Mouse (Mus musculus) CH12.LX (cell line): ENCODE measurements around the gene Pde11a. TPM values are rescaled to one million over a fixed set of nuclear protein-coding genes. Genes with fewer than 3 reads are reported as not detected.

Source experiments
- DNase-seq: peaks from one replicate; pipeline ENCODE4 v3.0.0-alpha.2; 2013; ENCODE audit errors: extremely low read depth
- H3K27ac ChIP-seq: 2 replicates; pipeline ENCODE4 v1.5.1; 2012; ENCODE audit warnings: low read depth, mild to moderate bottlenecking, control low read depth, moderate library complexity; ENCODE audit not compliant: insufficient read depth
- H3K27me3 ChIP-seq: replicated peaks from 2 replicates; pipeline ENCODE3; 2012; ENCODE audit warnings: inconsistent platforms
- H3K36me3 ChIP-seq, 2 experiments: replicated peaks in 1 of 2; 2 replicates each; pipeline versions ENCODE3 to v1.6.1; 2012; ENCODE audit warnings: inconsistent platforms in 1 of 2, low read length in 1 of 2, mild to moderate bottlenecking in 1 of 2, mixed read lengths in 1 of 2, moderate library complexity in 1 of 2; ENCODE audit not compliant: control insufficient read depth in 1 of 2, insufficient read depth in 1 of 2
- H3K4me1 ChIP-seq, 2 experiments: 2 replicates each; pipeline ENCODE4 v1.6.1; 2012; ENCODE audit warnings: inconsistent platforms in 1 of 2, moderate library complexity in 1 of 2; ENCODE audit not compliant: insufficient read depth in 2 of 2, control insufficient read depth in 1 of 2
- H3K4me2 ChIP-seq: 2 replicates; pipeline ENCODE4 v1.6.1; 2012; ENCODE audit warnings: low read depth, mild to moderate bottlenecking, control low read depth; ENCODE audit not compliant: poor library complexity, insufficient read depth, severe bottlenecking
- H3K4me3 ChIP-seq, 3 experiments: fragments of 150-350 bp in 1 of 3; sonication (generic) in 1 of 3; replicated peaks in 1 of 3; 2 replicates each; pipeline versions ENCODE3 to v1.5.1; 2011 to 2012; ENCODE audit warnings: low read depth in 2 of 3, low read length in 2 of 3, mild to moderate bottlenecking in 2 of 3, moderate library complexity in 2 of 3, control low read depth in 1 of 3, improper control_type of control experiment in 1 of 3, inconsistent platforms in 1 of 3, mixed read lengths in 1 of 3; ENCODE audit not compliant: poor library complexity in 1 of 3
- H3K79me2 ChIP-seq: replicated peaks from 2 replicates; pipeline ENCODE4 v1.6.1; 2012; ENCODE audit warnings: mild to moderate bottlenecking, moderate library complexity; ENCODE audit not compliant: control insufficient read depth, poor library complexity, insufficient read depth, severe bottlenecking; ENCODE audit errors: extremely low read depth
- H3K9ac ChIP-seq: 2 replicates; pipeline ENCODE4 v1.6.1; 2012; ENCODE audit warnings: low read depth, mild to moderate bottlenecking, control low read depth, moderate library complexity; ENCODE audit not compliant: insufficient read depth
- H3K9me3 ChIP-seq: replicated peaks from 2 replicates; pipeline ENCODE3; 2012; ENCODE audit warnings: low read length, inconsistent platforms, mixed read lengths
- BHLHE40 ChIP-seq: IDR thresholded peaks from 2 replicates; pipeline ENCODE4 v1.6.1; 2011; ENCODE audit warnings: mild to moderate bottlenecking, low read depth, low read length, improper control_type of control experiment
- CHD1 ChIP-seq: IDR thresholded peaks from 2 replicates; pipeline ENCODE4 v1.6.1; 2012; ENCODE audit warnings: low read depth, low read length, improper control_type of control experiment, inconsistent platforms
- CHD2 ChIP-seq: IDR thresholded peaks from 2 replicates; pipeline ENCODE4 v1.6.1; 2011; ENCODE audit warnings: low read length, improper control_type of control experiment
- CTCF ChIP-seq, 2 experiments: IDR thresholded peaks in 1 of 2; conservative IDR thresholded peaks in 1 of 2; 2 replicates each; pipeline ENCODE4 v1.5.1; 2011 to 2012; ENCODE audit warnings: low read depth in 2 of 2, low read length in 2 of 2, improper control_type of control experiment in 1 of 2, inconsistent platforms in 1 of 2, mild to moderate bottlenecking in 1 of 2, moderate library complexity in 1 of 2
- E2F4 ChIP-seq: IDR thresholded peaks from 2 replicates; pipeline ENCODE4 v1.6.1; 2011; ENCODE audit warnings: low read depth, low read length, improper control_type of control experiment; ENCODE audit not compliant: insufficient replicate concordance
- ELF1 ChIP-seq: IDR thresholded peaks from 2 replicates; pipeline ENCODE4 v1.6.1; 2014; ENCODE audit warnings: low read depth, mild to moderate bottlenecking, inconsistent platforms, low read length, improper control_type of control experiment
- EP300 ChIP-seq: IDR thresholded peaks from 2 replicates; pipeline ENCODE4 v1.6.1; 2011; ENCODE audit warnings: low read length, improper control_type of control experiment
- ETS1 ChIP-seq: conservative IDR thresholded peaks from 2 replicates; pipeline ENCODE4 v1.6.1; 2012; ENCODE audit warnings: low read depth, mild to moderate bottlenecking, inconsistent platforms, low read length, improper control_type of control experiment, moderate library complexity
- GABPA ChIP-seq: IDR thresholded peaks from 2 replicates; pipeline ENCODE4 v1.6.1; 2012; ENCODE audit warnings: low read depth, low read length, improper control_type of control experiment, inconsistent platforms; ENCODE audit not compliant: insufficient replicate concordance
- HCFC1 ChIP-seq: IDR thresholded peaks from 2 replicates; pipeline ENCODE4 v1.6.1; 2012; ENCODE audit warnings: low read depth, mild to moderate bottlenecking, inconsistent platforms, low read length, improper control_type of control experiment
- IRF4 ChIP-seq: IDR thresholded peaks from 2 replicates; pipeline ENCODE4 v1.6.1; 2014; ENCODE audit warnings: low read depth, mild to moderate bottlenecking, inconsistent platforms, low read length, improper control_type of control experiment
- JUND ChIP-seq: conservative IDR thresholded peaks from 2 replicates; pipeline ENCODE4 v1.6.1; 2011; ENCODE audit warnings: low read depth, low read length, improper control_type of control experiment
- MAX ChIP-seq: IDR thresholded peaks from 2 replicates; pipeline ENCODE4 v1.6.1; 2011; ENCODE audit warnings: low read length, improper control_type of control experiment
- MEF2A ChIP-seq: IDR thresholded peaks from 2 replicates; pipeline ENCODE4 v1.6.1; 2014; ENCODE audit warnings: low read depth, mild to moderate bottlenecking, inconsistent platforms, low read length, improper control_type of control experiment, borderline replicate concordance
- MXI1 ChIP-seq: IDR thresholded peaks from 2 replicates; pipeline ENCODE4 v1.6.1; 2011; ENCODE audit warnings: mild to moderate bottlenecking, low read depth, low read length, improper control_type of control experiment
- MYC ChIP-seq: IDR thresholded peaks from 2 replicates; pipeline ENCODE4 v1.6.1; 2011; ENCODE audit warnings: low read depth, mild to moderate bottlenecking, improper control_type of control experiment, low read length
- NRF1 ChIP-seq: IDR thresholded peaks from 2 replicates; pipeline ENCODE4 v1.6.1; 2014; ENCODE audit warnings: low read depth, mild to moderate bottlenecking, inconsistent platforms, low read length, improper control_type of control experiment, moderate library complexity
- PAX5 ChIP-seq: IDR thresholded peaks from 2 replicates; pipeline ENCODE4 v1.6.1; 2012; ENCODE audit warnings: low read length, inconsistent platforms, mixed read lengths
- POLR2A ChIP-seq: IDR thresholded peaks from 2 replicates; pipeline ENCODE4 v1.6.1; 2011; ENCODE audit warnings: low read depth, mild to moderate bottlenecking, improper control_type of control experiment, low read length
- RAD21 ChIP-seq: IDR thresholded peaks from 2 replicates; pipeline ENCODE4 v1.6.1; 2011; ENCODE audit warnings: low read depth, mild to moderate bottlenecking, low read length, improper control_type of control experiment, moderate library complexity
- SIN3A ChIP-seq: IDR thresholded peaks from 2 replicates; pipeline ENCODE4 v1.6.1; 2012; ENCODE audit warnings: low read length, improper control_type of control experiment, inconsistent platforms
- SMC3 ChIP-seq: IDR thresholded peaks from 2 replicates; pipeline ENCODE4 v1.6.1; 2011; ENCODE audit warnings: low read depth, low read length, improper control_type of control experiment
- TBP ChIP-seq: conservative IDR thresholded peaks from 2 replicates; pipeline ENCODE4 v1.6.1; 2011; ENCODE audit warnings: low read depth, low read length, improper control_type of control experiment
- UBTF ChIP-seq: IDR thresholded peaks from 2 replicates; pipeline ENCODE4 v1.6.1; 2012; ENCODE audit warnings: low read depth, mild to moderate bottlenecking, inconsistent platforms, low read length, improper control_type of control experiment, moderate library complexity
- USF2 ChIP-seq: conservative IDR thresholded peaks from 2 replicates; pipeline ENCODE4 v1.6.1; 2011; ENCODE audit warnings: low read depth, low read length, improper control_type of control experiment
- ZC3H11A ChIP-seq: IDR thresholded peaks from 2 replicates; pipeline ENCODE4 v1.6.1; 2012; ENCODE audit warnings: low read depth, mild to moderate bottlenecking, inconsistent platforms, low read length, improper control_type of control experiment
- ZNF384 ChIP-seq: IDR thresholded peaks from 2 replicates; pipeline ENCODE4 v1.6.1; 2012; ENCODE audit warnings: low read depth, low read length, improper control_type of control experiment, inconsistent platforms
- dilution Hi-C: fragments of 300-500 bp; cut with MboI; formaldehyde crosslinking; loops from 2 replicates; pipeline ENCODE4 v1.14.3; 2020; ENCODE audit warnings: low sequenced_read_pairs; ENCODE audit not compliant: extremely low pct_unique_long_range_greater_than_20kb, extremely low pct_ligation_motif_present
- in situ Hi-C: fragments of 300-500 bp; cut with MboI; formaldehyde crosslinking; loops from 3 replicates; pipeline ENCODE4 v1.14.3; 2019; ENCODE audit warnings: low sequenced_read_pairs, low pct_ligation_motif_present, low pct_unique_long_range_greater_than_20kb, mixed read lengths
- polyA plus RNA-seq: library from polyadenylated mRNA; unstranded; fragments of >175 nt; gene quantifications from 2 replicates; pipeline ENCODE4 v1.2.1, GENCODE M21; 2012; ENCODE audit warnings: low read depth; ENCODE audit not compliant: insufficient read length
- total RNA-seq, 2 experiments: library from RNA; depleted of rRNA; stranded (reverse); fragments of 300-350 nt in 1 of 2; fragments of >200 nt in 1 of 2; gene quantifications; 2 replicates each; pipeline ENCODE4 v1.2.3; 2012 to 2014

The Pde11a gene
- total and polyA plus RNA-seq, 3 experiments, result 0.14 to 0.38 (median 0.21) TPM

DNA sequence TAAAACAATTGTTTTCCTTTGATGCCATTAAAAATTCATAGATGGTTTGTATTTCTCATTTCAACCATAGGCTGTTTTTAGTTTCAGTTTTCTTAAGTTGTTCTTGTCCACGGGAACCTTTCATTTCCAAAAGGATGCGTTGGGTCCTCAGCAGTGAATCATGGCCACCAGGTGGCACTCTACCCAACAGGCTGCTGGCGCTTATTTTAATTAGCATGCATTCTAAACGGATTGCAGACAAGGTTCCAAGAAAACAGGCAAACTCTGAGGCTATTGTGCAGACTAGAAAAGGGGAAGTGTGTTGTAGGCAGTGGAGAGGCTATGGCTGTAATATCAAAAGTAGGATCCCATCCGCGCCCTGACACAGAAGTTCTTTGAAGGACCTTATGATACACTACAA is 83.7 kb downstream of the Pde11a start:
- H3K27ac ChIP-seq, result no peak overlapping the region
- no peak overlapping the region for H3K9ac ChIP-seq
- H3K4me1 ChIP-seq, result peaks cover 4 to 11% of the 10 kb centered on the region in 2 experiments; a peak in 3 of 4 replicates
- no peaks in the 10 kb centered on the region for H3K9me3 ChIP-seq
- no peaks in the 10 kb centered on the region for H3K36me3 ChIP-seq
- dilution Hi-C loops, result no loop called here
- TF ChIP-seq CTCF (conservative IDR thresholded peaks at IDR 0.05 in 1 of 2, IDR thresholded peaks at IDR 0.05 in 1 of 2; ENCODE audit: low read depth in 2 of 2, low read length in 2 of 2) (peak; percentile 63 to 80), MEF2A (no peak), SMC3 (peak; percentile 71), POLR2A (no peak), MXI1 (no peak), RAD21 (peak; percentile 38)
- TF ChIP-seq, all 38 proteins: peak for 3
- peak; percentile 54 for DNase-seq
- Histone ChIP-seq H3K4me2 (peak overlapping the region; percentile 68; the same call in 1 of the 2 replicates), H3K27me3 (no peaks in the 10 kb centered on the region), H3K4me3 (no peak overlapping the region), H3K79me2 (no peaks in the 10 kb centered on the region)
- in situ Hi-C loops, result no loop called here

DNA sequence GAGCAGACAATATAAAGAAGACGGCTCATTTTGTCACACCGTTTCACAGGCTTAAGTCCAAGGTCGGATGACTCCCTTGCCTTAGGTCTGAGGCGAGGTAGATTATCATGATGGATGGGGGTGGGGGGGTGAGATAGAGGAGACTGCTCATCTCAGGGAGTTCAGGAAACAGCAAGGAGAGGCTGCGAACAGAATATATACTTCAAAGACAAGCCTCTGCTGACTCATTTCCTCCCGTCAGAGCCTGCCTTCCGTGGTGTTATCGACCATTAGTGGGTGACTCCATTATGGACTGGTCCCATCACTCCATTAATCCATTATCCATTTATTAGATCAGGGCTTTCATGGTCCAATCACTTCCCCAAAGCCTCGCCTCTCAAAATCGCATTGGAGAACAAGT is 87.2 kb downstream of the Pde11a start:
- H3K27ac ChIP-seq, result no peak overlapping the region
- dilution Hi-C loops (no loop called here), in situ Hi-C loops (no loop called here)
- no peaks in the 10 kb centered on the region for H3K9me3 ChIP-seq
- H3K4me3 ChIP-seq, result no peak overlapping the region
- TF ChIP-seq MEF2A (no peak), MYC (no peak), ELF1 (no peak), CHD1 (no peak), GABPA (no peak), USF2 (no peak), ZC3H11A (no peak), TBP (no peak), BHLHE40 (no peak), NRF1 (no peak), SIN3A (no peak)
- H3K27me3 ChIP-seq, result no peaks in the 10 kb centered on the region
- peaks cover 4 to 11% of the 10 kb centered on the region in 2 experiments; a peak in 3 of 4 replicates for H3K4me1 ChIP-seq
- H3K9ac ChIP-seq, result no peak overlapping the region
- no peaks in the 10 kb centered on the region for H3K79me2 ChIP-seq
- H3K4me2 ChIP-seq, result no peak overlapping the region
- no peak for DNase-seq
- H3K36me3 ChIP-seq, result no peaks in the 10 kb centered on the region

DNA sequence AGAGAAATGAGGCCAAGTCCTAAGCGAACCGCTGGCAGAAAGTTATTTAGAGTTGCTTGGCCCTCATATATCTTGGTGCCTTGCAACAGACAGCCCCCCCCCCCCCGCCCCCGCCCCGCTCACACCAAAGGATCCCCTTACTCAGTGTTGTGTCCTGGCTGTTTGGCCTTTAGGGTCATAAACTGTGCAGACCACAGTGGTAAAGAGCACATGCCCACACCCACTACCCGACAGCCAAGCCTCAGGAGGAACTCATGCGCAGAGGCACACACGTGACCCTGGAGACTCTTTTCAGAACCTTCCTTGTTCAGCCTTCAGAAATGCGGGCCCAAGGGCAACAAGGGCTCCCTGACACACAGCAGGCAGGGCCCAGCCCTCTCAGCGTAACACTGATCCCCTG is 90.3 kb downstream of the Pde11a start:
- no peak for TF ChIP-seq USF2
- no peak for TF ChIP-seq HCFC1
- no peak for TF ChIP-seq MEF2A
- TF ChIP-seq ETS1, result no peak
- TF ChIP-seq PAX5, result no peak
- TF ChIP-seq POLR2A, result no peak
- no peak for TF ChIP-seq E2F4
- no peak for TF ChIP-seq UBTF
- TF ChIP-seq CTCF (conservative IDR thresholded peaks at IDR 0.05 in 1 of 2, IDR thresholded peaks at IDR 0.05 in 1 of 2; ENCODE audit: low read depth in 2 of 2, low read length in 2 of 2), result no peak
- no peak for TF ChIP-seq JUND
- no peak for TF ChIP-seq MYC
- no peak for TF ChIP-seq ZNF384
- TF ChIP-seq RAD21, result no peak
- TF ChIP-seq EP300, result no peak
- TF ChIP-seq MAX, result no peak
- TF ChIP-seq IRF4, result no peak
- no peak for TF ChIP-seq MXI1
- no peak for TF ChIP-seq CHD2
- TF ChIP-seq, all 38 proteins: peak for 0
- no peak overlapping the region for H3K27ac ChIP-seq
- H3K4me3 ChIP-seq, result no peak overlapping the region
- in situ Hi-C loops, result no loop called here
- no peaks in the 10 kb centered on the region for H3K36me3 ChIP-seq
- no peaks in the 10 kb centered on the region for H3K4me1 ChIP-seq
- no peak overlapping the region for H3K9ac ChIP-seq
- H3K27me3 ChIP-seq, result no peaks in the 10 kb centered on the region
- H3K79me2 ChIP-seq, result no peaks in the 10 kb centered on the region
- no peak overlapping the region for H3K4me2 ChIP-seq
- H3K9me3 ChIP-seq, result no peaks in the 10 kb centered on the region
- dilution Hi-C loops, result no loop called here
- DNase-seq, result no peak
